Mouse (Mus musculus) embryonic facial prominence, embryonic 15.5 days (tissue): ENCODE measurements around the gene Lonrf2. TPM values are rescaled to one million over a fixed set of nuclear protein-coding genes. Genes with fewer than 3 reads are reported as not detected.

ENCODE experiments used
- ATAC-seq: fragments of 200-750 bp; cut with Nextera tagmentation; 2 replicates; pipeline ENCODE4 v1.8.0; 2017; ENCODE audit warnings: low read depth, moderate TSS enrichment; ENCODE audit not compliant: insufficient number of reproducible peaks, low FRiP score, low TSS enrichment
- H3K27ac ChIP-seq: fragments of 300-500 bp; sonication (generic); replicated peaks from 2 replicates; pipeline ENCODE4 v1.5.1; 2015; ENCODE audit warnings: mild to moderate bottlenecking, inconsistent platforms
- H3K27me3 ChIP-seq: fragments of 300-500 bp; sonication (generic); 2 replicates; pipeline ENCODE4 v1.6.1; 2015; ENCODE audit warnings: inconsistent platforms
- H3K36me3 ChIP-seq: fragments of 300-500 bp; sonication (generic); 2 replicates; pipeline ENCODE4 v1.6.1; 2015; ENCODE audit warnings: mild to moderate bottlenecking, inconsistent platforms
- H3K4me1 ChIP-seq: fragments of 300-500 bp; sonication (generic); 2 replicates; pipeline ENCODE4 v1.6.1; 2015; ENCODE audit warnings: inconsistent platforms
- H3K4me2 ChIP-seq: fragments of 300-500 bp; sonication (generic); replicated peaks from 2 replicates; pipeline ENCODE4 v1.6.1; 2015; ENCODE audit warnings: mild to moderate bottlenecking, inconsistent platforms
- H3K4me3 ChIP-seq: fragments of 300-500 bp; sonication (generic); replicated peaks from 2 replicates; pipeline ENCODE4 v1.5.1; 2015; ENCODE audit warnings: mild to moderate bottlenecking, inconsistent platforms
- H3K9ac ChIP-seq: fragments of 300-500 bp; sonication (generic); 2 replicates; pipeline ENCODE4 v1.6.1; 2015; ENCODE audit warnings: inconsistent platforms
- H3K9me3 ChIP-seq: fragments of 300-500 bp; sonication (generic); replicated peaks from 2 replicates; pipeline ENCODE4 v1.6.1; 2016; ENCODE audit warnings: inconsistent platforms
- WGBS: fragments of 180-500 bp; shearing (Covaris S2); methylation state at CpG from one replicate; pipeline ENCODE4 v1.1.7; 2015; 5-methylcytosine and 5-hydroxymethylcytosine counted together
- polyA plus RNA-seq: library from polyadenylated mRNA; unstranded; fragments of >200 nt; fragmentation: Nextera tagmentation; extraction: Ambion mirVana; gene quantifications from 2 replicates; pipeline ENCODE4 v1.2.1, GENCODE M21; 2015

Lonrf2 gene
- polyA plus RNA-seq, 1 experiment from 2014 or later, result 2.0 TPM

DNA sequence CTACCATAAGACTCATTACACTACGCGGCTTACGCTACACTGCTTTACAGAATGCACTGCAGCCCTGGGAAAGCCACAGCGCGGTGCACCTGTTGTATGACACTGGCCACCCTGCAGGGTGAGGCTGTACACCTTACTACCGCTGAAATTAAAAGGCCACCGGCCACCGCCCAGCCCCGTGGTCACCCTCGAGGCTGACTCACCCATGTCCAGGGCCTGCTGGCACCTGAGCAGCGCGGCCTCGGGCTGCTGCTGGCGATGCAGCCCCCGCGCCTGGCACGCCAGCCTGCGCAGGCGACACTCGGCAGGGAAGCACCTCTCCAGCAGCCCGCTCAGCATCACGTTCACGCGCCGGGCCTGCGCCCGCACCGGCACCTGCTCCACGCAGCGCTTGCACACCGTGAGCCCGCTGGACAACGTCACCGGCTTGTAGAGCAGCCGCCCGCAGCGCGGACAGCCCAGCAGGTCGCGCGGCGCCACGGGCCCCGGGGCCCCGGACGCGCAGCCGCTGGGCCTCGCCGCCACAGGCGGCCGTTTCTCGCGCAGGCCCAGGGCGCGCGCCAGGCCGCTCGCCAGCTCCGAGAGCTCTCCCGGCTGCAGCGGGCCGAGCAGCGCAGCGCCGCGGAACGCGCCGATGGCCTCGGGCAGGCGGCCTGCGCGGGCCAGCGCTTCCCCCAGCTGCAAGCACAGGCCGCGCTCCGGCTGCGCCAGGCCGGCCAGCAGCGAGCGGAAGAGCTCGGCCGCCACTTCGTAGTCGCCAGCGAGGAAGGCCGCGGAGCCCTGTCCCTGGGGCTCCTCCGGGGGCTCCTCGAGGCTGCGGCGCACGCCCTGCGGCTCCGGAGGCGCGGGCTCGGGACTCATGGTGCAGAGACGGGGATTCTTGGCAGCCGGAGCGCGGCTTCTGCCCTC is 689 bp downstream of the Lonrf2 start:
- ATAC-seq, result peak; percentile 78
- WGBS, result 2% methylated on average over 103 of the region's 103 CpGs
- H3K27me3 ChIP-seq, result peaks cover 27% of the 10 kb centered on the region

DNA sequence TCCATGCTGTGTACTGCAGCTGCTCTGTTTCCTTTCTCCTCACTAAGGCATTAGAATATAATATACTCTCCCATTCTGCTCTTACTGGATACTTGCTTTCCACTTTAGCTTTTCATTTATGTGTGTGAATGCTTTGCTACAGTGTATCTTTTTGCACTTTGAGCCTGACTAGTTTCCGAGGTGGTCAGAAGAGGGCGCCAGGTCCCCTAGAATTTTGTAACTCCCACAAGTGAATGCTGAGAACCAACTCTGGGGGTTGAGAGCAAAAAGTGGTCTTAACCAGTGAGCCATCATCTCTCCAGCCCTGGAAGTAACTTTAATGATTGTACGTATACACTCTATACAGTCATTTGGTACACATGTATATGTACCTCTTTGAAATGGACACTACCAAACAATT is 1.6 kb downstream of the Lonrf2 start:
- H3K27ac ChIP-seq, result no peak overlapping the region
- H3K9me3 ChIP-seq, result no peaks in the 10 kb centered on the region
- peaks cover 27% of the 10 kb centered on the region for H3K27me3 ChIP-seq
- 34% methylated on average over 3 of the region's 3 CpGs for WGBS
- no peak overlapping the region for H3K9ac ChIP-seq
- peak overlapping the region; percentile 68 for H3K4me3 ChIP-seq
- H3K4me1 ChIP-seq, result peaks cover 5% of the 10 kb centered on the region
- peak overlapping the region; percentile 98; the same call in 1 of the 2 replicates for H3K4me2 ChIP-seq
- H3K36me3 ChIP-seq, result no peaks in the 10 kb centered on the region
- ATAC-seq, result no peak

More for the DNA sequence above, 689 bp downstream of the Lonrf2 start:
- Histone ChIP-seq H3K9me3 (no peaks in the 10 kb centered on the region), H3K36me3 (no peaks in the 10 kb centered on the region), H3K4me3 (peak overlapping the region; percentile 68), H3K9ac (peak overlapping the region; percentile 57), H3K4me2 (peak overlapping the region; percentile 98), H3K4me1 (peaks cover 5% of the 10 kb centered on the region), H3K27ac (peak overlapping the region; percentile 31)

DNA sequence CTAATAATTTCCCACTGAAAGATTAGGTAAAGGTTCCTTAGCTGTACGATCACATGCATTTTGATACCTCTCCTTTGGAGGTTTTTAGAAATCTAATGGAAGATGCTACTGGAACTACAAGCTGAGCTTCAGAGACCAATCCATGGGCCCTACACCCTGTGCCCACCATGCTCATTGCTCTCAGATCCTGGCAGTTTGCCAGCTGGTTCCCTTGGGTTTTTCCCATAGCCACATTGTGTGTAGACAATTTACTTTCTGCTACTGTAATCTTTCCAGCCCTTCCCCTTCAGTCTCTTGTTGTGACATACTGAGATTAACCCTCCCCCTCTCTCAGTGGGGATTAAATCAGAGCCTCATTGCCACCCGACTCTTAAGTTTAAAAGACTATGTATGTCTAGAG is 11.6 kb downstream of the Lonrf2 start:
- Histone ChIP-seq H3K27me3 (no peaks in the 10 kb centered on the region), H3K27ac (no peak overlapping the region), H3K4me3 (no peak overlapping the region), H3K4me2 (no peak overlapping the region), H3K9ac (no peak overlapping the region), H3K4me1 (no peaks in the 10 kb centered on the region), H3K9me3 (no peaks in the 10 kb centered on the region), H3K36me3 (no peaks in the 10 kb centered on the region)
- no peak for ATAC-seq
- WGBS, result 71% methylated on average over 2 of the region's 2 CpGs

DNA sequence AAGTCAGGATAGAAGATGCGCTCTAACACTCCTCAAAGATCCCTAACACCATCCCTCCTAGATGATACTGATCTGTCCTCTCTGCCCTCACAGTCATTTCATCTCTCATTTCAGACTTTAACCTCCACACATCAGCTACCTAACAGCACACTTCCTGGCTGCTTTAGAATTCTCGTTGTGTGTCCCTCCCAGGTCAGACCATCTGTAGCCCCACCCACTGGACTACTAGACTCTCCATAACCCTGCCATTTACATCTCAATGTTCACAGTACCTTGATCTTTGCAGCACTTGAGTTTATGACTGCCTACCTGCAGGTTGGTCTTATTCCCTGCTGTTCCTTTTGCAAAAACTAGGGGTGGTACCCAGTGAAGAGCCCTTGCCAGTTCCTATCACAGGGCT is 12.7 kb downstream of the Lonrf2 start:
- 64% methylated on average over 2 of the region's 2 CpGs for WGBS
- Histone ChIP-seq H3K9ac (no peak overlapping the region), H3K27me3 (no peaks in the 10 kb centered on the region), H3K4me2 (no peak overlapping the region), H3K36me3 (no peaks in the 10 kb centered on the region), H3K9me3 (no peaks in the 10 kb centered on the region), H3K27ac (no peak overlapping the region), H3K4me1 (no peaks in the 10 kb centered on the region), H3K4me3 (no peak overlapping the region)
- ATAC-seq, result no peak

DNA sequence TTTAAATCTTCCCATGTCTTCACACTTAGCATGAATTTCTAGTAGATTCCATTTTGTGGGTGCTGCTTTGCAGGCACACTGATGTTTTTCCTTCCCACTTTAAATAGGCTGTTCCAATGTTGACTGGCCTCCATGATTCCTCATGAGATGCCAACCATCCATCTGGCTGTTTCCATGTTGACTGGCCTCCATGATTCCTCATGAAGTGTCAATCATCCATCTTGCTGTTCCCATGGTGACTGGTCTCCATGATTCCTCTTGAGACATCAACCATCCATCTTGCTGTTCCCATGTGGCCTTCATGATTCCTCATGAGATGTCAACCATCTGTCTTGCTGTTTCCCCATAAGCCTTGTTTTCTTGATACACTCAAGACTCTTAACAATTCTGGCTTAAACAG is 16.8 kb downstream of the Lonrf2 start:
- Histone ChIP-seq H3K27ac (no peak overlapping the region), H3K9me3 (no peaks in the 10 kb centered on the region), H3K36me3 (no peaks in the 10 kb centered on the region), H3K4me1 (peaks cover 16% of the 10 kb centered on the region), H3K4me3 (no peak overlapping the region), H3K9ac (no peak overlapping the region), H3K4me2 (no peak overlapping the region), H3K27me3 (no peaks in the 10 kb centered on the region)
- ATAC-seq, result no peak

DNA sequence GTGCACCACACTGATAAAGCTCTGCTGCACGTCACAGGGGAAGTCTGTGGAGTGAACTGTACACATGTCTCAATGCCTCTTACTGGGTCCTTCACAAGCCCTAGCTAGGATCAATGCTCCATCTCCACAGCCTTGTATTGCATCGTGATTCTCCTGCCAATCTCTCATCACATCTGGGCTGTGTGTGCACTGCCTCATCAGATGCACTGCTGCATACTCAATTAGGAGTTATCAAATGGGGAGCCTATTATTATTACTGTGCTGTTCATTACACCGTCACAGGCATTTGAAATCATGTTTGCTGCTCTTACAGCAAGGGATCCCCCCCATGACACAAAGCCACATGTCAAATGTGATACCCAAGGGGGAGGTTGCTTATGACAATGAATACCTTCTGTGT is 18.8 kb downstream of the Lonrf2 start:
- no peak overlapping the region for H3K9ac ChIP-seq

DNA sequence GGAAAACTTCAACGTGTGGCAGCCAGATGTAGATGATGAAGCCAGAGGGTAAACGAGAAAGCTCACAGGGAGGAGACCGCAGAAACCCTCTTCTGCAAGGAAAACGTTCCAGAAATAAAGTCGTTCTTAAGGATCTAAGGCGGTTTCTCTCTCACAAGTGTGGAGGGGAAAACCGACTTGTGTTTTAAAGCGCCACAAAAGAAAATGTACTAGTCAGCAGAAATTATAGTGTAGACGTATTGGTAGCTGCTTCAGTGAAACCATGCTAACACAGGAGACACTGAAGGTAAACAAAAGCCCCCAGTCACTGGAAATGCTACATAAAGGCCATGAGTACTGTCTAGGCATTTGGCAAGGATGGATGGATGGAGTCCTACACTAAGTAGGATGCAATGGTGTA is 19.2 kb downstream of the Lonrf2 start:
- H3K27ac ChIP-seq, result peak overlapping the region; percentile 61
- H3K4me3 ChIP-seq, result no peak overlapping the region
- peaks cover 16% of the 10 kb centered on the region for H3K4me1 ChIP-seq
- H3K36me3 ChIP-seq, result peaks cover 9% of the 10 kb centered on the region
- H3K4me2 ChIP-seq, result no peak overlapping the region
- 32% methylated on average over 9 of the region's 9 CpGs for WGBS
- no peak; the same call in 1 of the 2 replicates for ATAC-seq
- H3K9ac ChIP-seq, result no peak overlapping the region
- H3K9me3 ChIP-seq, result no peaks in the 10 kb centered on the region
- no peaks in the 10 kb centered on the region for H3K27me3 ChIP-seq

More for the DNA sequence above, 18.8 kb downstream of the Lonrf2 start:
- Histone ChIP-seq H3K4me2 (no peak overlapping the region), H3K4me1 (peaks cover 16% of the 10 kb centered on the region), H3K36me3 (peaks cover 7% of the 10 kb centered on the region; the same call in 1 of the 2 replicates), H3K27ac (peak overlapping the region; percentile 61), H3K9me3 (no peaks in the 10 kb centered on the region), H3K27me3 (no peaks in the 10 kb centered on the region), H3K4me3 (no peak overlapping the region)
- WGBS, result 53% methylated on average over 3 of the region's 3 CpGs
- ATAC-seq, result peak; percentile 7; the same call in 1 of the 2 replicates

DNA sequence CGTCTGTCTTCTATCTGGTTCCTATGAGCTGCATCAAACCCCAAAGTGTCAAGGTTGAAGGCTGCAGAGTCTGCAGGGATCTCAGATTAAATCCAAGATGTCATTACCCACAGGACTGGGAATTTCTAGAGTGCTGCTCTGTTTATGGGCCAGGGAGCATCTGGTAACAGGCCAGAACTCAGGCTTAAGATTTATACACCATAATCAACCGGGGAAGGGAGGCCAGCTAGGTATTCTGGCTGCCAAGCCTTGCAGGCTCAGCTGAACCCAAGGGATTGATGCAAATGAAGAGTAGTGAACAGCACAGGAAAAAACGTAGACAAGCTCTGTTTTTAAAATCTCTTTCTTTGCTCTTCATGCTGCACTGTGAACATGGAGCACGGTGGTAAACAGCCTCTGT is 20.2 kb downstream of the Lonrf2 start:
- no peak overlapping the region for H3K4me2 ChIP-seq
- 34% methylated on average over 4 of the region's 4 CpGs for WGBS
- no peak overlapping the region for H3K9ac ChIP-seq
- peaks cover 16% of the 10 kb centered on the region for H3K4me1 ChIP-seq
- ATAC-seq, result no peak; the same call in 1 of the 2 replicates
- no peaks in the 10 kb centered on the region for H3K27me3 ChIP-seq
- peak overlapping the region; percentile 61 for H3K27ac ChIP-seq
- H3K4me3 ChIP-seq, result no peak overlapping the region
- H3K9me3 ChIP-seq, result no peaks in the 10 kb centered on the region
- peaks cover 17% of the 10 kb centered on the region for H3K36me3 ChIP-seq

DNA sequence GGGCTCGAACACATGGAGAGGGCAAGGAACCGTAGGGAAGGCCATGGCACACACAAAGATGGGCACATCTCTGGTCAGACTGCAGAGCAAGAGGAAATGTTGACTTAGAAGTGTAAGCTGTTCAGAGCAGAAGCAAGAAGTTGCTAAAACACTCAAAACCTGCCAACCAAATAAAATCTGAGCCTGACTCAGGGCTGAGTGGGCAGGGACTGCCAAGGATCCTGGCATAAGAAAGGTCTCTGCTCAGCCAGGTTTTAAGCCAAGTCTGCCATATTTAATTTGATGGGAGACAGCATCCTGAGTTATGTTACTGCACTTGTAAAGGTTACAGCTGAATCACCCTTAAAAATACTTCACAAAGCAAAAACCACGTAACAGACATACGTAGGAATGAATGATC is 29.4 kb downstream of the Lonrf2 start:
- H3K27me3 ChIP-seq, result no peaks in the 10 kb centered on the region
- no peak overlapping the region for H3K4me2 ChIP-seq
- H3K4me1 ChIP-seq, result no peaks in the 10 kb centered on the region
- 89% methylated on average over 4 of the region's 4 CpGs for WGBS
- no peak overlapping the region for H3K9ac ChIP-seq
- H3K36me3 ChIP-seq, result peaks cover 19% of the 10 kb centered on the region
- no peak for ATAC-seq
- H3K27ac ChIP-seq, result no peak overlapping the region
- no peaks in the 10 kb centered on the region for H3K9me3 ChIP-seq
- no peak overlapping the region for H3K4me3 ChIP-seq

DNA sequence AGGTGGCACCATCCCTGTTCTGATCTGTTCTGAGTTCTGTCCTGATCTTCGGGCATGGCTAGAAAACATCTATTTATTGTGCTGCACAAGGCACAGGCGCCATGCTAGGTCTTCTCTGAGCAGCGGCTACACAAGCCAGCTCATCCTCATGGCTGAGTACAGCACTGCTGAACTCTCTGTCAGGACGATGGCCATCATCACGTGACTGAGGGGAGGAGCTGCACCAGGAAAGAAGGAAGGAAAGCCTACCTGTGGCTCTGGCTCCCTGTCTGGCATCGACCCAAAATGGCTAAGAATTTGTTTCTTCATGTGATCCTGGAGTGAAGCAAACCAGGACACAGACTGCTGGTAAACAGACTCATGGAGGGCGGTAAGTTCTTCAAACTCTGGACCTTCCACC is 36.1 kb downstream of the Lonrf2 start:
- H3K9me3 ChIP-seq, result no peaks in the 10 kb centered on the region
- no peak overlapping the region for H3K9ac ChIP-seq
- WGBS, result 80% methylated on average over 7 of the region's 7 CpGs
- no peak for ATAC-seq
- no peak overlapping the region for H3K4me3 ChIP-seq
- H3K27me3 ChIP-seq, result no peaks in the 10 kb centered on the region
- H3K27ac ChIP-seq, result no peak overlapping the region
- H3K4me1 ChIP-seq, result no peaks in the 10 kb centered on the region
- H3K4me2 ChIP-seq, result no peak overlapping the region
- peaks cover 16% of the 10 kb centered on the region for H3K36me3 ChIP-seq

DNA sequence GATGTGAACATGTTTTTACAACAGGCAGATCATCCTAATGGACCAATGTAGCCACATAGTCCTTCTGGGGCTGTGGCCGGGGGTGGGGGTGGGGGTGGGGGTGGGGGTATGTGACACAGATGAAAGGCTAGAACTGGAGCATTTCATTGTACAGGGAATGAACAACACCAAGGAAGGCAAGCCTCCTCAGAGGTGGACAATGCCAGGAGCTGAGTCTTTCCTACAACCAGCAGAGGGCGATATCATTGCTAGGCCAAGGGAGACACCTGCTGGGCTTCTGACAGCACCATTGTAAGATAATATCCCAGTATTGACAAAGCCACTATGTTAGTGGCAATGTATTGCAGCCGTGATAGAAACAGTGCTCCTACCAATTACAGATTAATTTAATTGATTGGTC is 37.2 kb downstream of the Lonrf2 start:
- no peak overlapping the region for H3K9ac ChIP-seq
- ATAC-seq, result no peak
- H3K27ac ChIP-seq, result no peak overlapping the region
- no peaks in the 10 kb centered on the region for H3K27me3 ChIP-seq
- WGBS, result 33% methylated on average over 3 of the region's 3 CpGs
- H3K36me3 ChIP-seq, result peaks cover 10% of the 10 kb centered on the region
- no peak overlapping the region for H3K4me2 ChIP-seq
- no peak overlapping the region for H3K4me3 ChIP-seq
- H3K4me1 ChIP-seq, result no peaks in the 10 kb centered on the region
- H3K9me3 ChIP-seq, result no peaks in the 10 kb centered on the region

DNA sequence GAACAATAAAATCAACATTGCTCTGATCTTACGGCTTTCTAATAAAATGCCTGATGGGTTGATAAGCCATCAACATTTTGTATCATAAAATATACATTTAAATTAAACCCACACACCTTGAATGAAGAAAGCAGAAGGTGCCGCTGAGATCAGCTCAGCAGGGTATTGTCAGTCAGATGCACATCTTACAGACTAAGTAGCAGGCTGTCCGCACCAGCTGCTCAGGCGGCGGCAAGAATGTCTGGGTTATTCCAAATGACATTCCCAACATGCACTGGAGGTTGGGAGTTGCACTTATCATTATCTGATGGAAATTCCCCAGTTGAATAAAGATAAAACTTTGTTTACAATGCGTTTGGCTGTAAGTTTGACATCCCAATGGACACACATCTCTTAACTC is 39.6 kb downstream of the Lonrf2 start:
- H3K27ac ChIP-seq, result no peak overlapping the region
- H3K9ac ChIP-seq, result no peak overlapping the region
- WGBS, result 81% methylated on average over 6 of the region's 6 CpGs
- H3K4me2 ChIP-seq, result no peak overlapping the region
- H3K4me1 ChIP-seq, result no peaks in the 10 kb centered on the region
- peaks cover 8% of the 10 kb centered on the region for H3K36me3 ChIP-seq
- no peaks in the 10 kb centered on the region for H3K9me3 ChIP-seq
- no peak overlapping the region for H3K4me3 ChIP-seq
- no peaks in the 10 kb centered on the region for H3K27me3 ChIP-seq
- no peak for ATAC-seq
